Mouse (Mus musculus): ENCODE data around the gene Snx7.

- TF ChIP-seq POLR2A (IDR thresholded peaks at IDR 0.05; ENCODE audit: low read depth, low read length), result no peak
- no peak for TF ChIP-seq CTCF (conservative IDR thresholded peaks at IDR 0.05; ENCODE audit: insufficient read depth, insufficient read length, low read depth, low read length)
Observed at GRCm38 (mm10) chr3:117739760-117740159, 129.0 kb downstream of the Snx7 start.

Data from kidney, adult 2 months (tissue).